Mouse (Mus musculus): Measurements from ENCODE around the gene Pex5l. TPM values are rescaled to one million over a fixed set of nuclear protein-coding genes. Genes with fewer than 3 reads are reported as not detected.
A peak's percentile ranks its signal among the peaks of the same experiment; 100 is the strongest.

Pex5l gene
- polyA plus RNA-seq, 1 experiment from 2014 or later: 6.1 TPM

DNA sequence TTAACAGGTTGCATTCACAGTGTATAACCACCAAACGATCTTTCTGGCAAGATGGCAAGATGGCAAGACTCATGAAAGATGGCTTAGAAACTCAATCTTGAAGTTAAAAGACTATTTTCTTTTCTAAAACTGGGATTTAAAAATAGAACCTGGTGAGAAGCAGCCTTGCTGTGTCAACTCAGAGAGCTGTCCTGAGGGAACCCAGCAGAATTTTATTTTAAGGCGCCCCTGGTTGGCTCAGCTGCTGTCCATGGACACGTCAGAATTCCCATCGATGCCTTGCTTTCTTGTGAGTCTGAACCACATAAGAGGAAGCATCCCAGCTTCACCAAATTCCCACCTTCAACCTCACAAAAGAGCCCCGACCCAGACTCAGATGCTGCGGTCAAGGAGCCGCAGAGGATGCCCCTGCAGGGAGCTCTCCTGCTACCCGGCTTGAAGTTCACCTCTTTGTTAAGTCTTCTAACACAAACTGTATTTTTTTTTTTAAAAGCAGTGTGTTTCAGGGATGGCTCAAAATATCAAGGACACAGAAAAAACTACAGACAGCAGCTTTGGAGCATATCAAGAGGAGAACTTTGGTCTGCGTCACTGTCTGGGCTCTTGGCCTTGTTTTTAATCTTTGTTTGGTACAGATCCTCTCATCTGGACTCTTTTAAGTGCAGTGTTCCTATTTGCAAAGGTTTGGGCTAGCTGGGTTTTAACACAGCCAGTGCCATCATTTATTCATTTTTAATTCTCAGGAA lies 44.3 kb downstream of the Pex5l start:
- H3K36me3 ChIP-seq (ENCODE audit: control insufficient read depth, insufficient read depth, low read length): no peaks in the 10 kb centered on the region
- WGBS: 73% methylated on average over 9 of the region's 9 CpGs
- H3K4me2 ChIP-seq (ENCODE audit: low read depth, low read length): no peak overlapping the region
- no peaks in the 10 kb centered on the region for H3K9me3 ChIP-seq (ENCODE audit: control insufficient read depth, low read length)
- H3K27ac ChIP-seq (ENCODE audit: low read depth, low read length): no peak overlapping the region
- no peak overlapping the region for H3K9ac ChIP-seq (replicated peaks; ENCODE audit: low read depth, low read length)
- ATAC-seq (ENCODE audit: low read depth): no peak
- no peaks in the 10 kb centered on the region for H3K4me1 ChIP-seq (ENCODE audit: control insufficient read depth, insufficient read depth, low read length)
- no peaks in the 10 kb centered on the region for H3K27me3 ChIP-seq (ENCODE audit: control insufficient read depth, insufficient read depth, low read length)
- H3K4me3 ChIP-seq (ENCODE audit: low read depth, low read length): no peak overlapping the region

DNA sequence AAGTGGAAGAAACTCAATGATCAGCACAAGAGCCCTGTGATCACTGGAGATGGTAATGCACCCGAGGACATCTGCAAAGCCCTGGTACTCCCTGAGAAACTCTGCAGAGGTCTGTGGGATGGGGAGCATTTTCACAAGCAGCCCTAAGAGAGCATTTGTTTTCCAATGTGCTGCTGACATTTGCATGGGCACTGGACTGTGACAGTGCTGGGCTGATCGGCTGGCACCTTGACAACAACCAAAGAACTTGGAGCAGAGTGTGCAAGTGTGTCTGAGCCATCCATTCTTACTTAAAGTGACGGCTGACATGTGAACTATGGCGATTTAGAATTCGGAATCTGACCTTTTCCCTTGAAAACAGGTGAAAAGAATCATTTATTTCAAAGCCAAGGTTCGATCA lies 49.4 kb downstream of the Pex5l start:
- H3K4me3 ChIP-seq (ENCODE audit: low read depth, low read length): no peak overlapping the region
- peak; percentile 83 for ATAC-seq (ENCODE audit: low read depth)
- 0 out of 2 replicates have a peak, but pooled peaks cover 2% of the 10 kb centered on the region for H3K4me1 ChIP-seq (ENCODE audit: control insufficient read depth, insufficient read depth, low read length)
- no peak overlapping the region for H3K4me2 ChIP-seq (ENCODE audit: low read depth, low read length)
- no peaks in the 10 kb centered on the region for H3K27me3 ChIP-seq (ENCODE audit: control insufficient read depth, insufficient read depth, low read length)
- WGBS: 60% methylated on average over 6 of the region's 6 CpGs
- H3K9ac ChIP-seq (replicated peaks; ENCODE audit: low read depth, low read length): no peak overlapping the region
- no peak overlapping the region for H3K27ac ChIP-seq (ENCODE audit: low read depth, low read length)
- H3K9me3 ChIP-seq (ENCODE audit: control insufficient read depth, low read length): no peaks in the 10 kb centered on the region
- no peaks in the 10 kb centered on the region for H3K36me3 ChIP-seq (ENCODE audit: control insufficient read depth, insufficient read depth, low read length)

DNA sequence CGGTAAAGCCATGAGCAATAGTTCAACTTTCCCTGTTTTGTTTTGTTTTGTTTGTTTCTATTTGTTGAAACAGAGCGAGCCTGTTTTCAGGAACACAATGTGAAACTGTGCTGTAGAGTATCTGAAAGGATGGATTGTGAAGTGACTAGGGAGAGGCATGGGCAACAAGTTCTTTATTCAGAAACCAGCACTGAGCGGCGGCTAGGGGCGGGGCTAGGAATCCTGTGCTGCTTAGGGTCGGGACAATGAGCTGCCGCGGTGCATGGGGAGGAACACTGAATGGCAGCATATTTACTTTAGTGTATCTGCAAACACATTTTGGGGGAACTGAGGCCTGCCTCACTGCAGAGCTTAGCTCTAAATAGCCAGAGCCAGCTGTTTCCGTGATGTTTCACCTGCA lies 53.0 kb downstream of the Pex5l start:
- WGBS: 22% methylated on average over 9 of the region's 9 CpGs
- H3K4me2 ChIP-seq (ENCODE audit: low read depth, low read length): peak overlapping the region; percentile 23; the same call in 1 of the 2 replicates
- ATAC-seq (ENCODE audit: low read depth): peak; percentile 88; the same call in 1 of the 2 replicates
- H3K9me3 ChIP-seq (ENCODE audit: control insufficient read depth, low read length): no peaks in the 10 kb centered on the region
- no peaks in the 10 kb centered on the region for H3K36me3 ChIP-seq (ENCODE audit: control insufficient read depth, insufficient read depth, low read length)
- no peak overlapping the region for H3K27ac ChIP-seq (ENCODE audit: low read depth, low read length)
- 0 out of 2 replicates have a peak, but pooled peaks cover 2% of the 10 kb centered on the region for H3K4me1 ChIP-seq (ENCODE audit: control insufficient read depth, insufficient read depth, low read length)
- H3K9ac ChIP-seq (replicated peaks; ENCODE audit: low read depth, low read length): no peak overlapping the region
- H3K27me3 ChIP-seq (ENCODE audit: control insufficient read depth, insufficient read depth, low read length): no peaks in the 10 kb centered on the region
- no peak overlapping the region for H3K4me3 ChIP-seq (ENCODE audit: low read depth, low read length)

DNA sequence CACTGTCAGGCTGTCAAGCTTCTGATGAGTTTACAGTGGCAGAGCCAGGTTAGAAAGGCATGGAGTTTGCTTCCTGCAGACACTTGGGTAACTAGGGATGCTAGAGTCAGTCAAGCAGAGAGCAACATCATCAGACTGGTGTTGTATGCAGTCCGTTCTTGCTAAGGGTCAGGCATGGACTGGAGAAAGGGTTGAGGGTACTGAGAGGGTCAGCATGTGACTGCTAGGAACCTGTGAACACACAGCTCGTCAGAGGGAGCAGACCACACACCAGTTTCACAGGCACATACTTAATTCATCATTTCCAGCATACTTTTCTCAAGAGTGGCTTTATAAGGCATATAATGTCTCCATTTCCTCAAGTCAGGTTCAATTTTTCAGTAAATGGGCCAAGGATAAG lies 53.6 kb downstream of the Pex5l start:
- Histone ChIP-seq H3K36me3 (ENCODE audit: control insufficient read depth, insufficient read depth, low read length) (no peaks in the 10 kb centered on the region), H3K9me3 (ENCODE audit: control insufficient read depth, low read length) (no peaks in the 10 kb centered on the region), H3K4me3 (ENCODE audit: low read depth, low read length) (no peak overlapping the region), H3K4me1 (ENCODE audit: control insufficient read depth, insufficient read depth, low read length) (0 out of 2 replicates have a peak, but pooled peaks cover 2% of the 10 kb centered on the region), H3K27me3 (ENCODE audit: control insufficient read depth, insufficient read depth, low read length) (no peaks in the 10 kb centered on the region), H3K4me2 (ENCODE audit: low read depth, low read length) (peak overlapping the region; percentile 23; the same call in 1 of the 2 replicates), H3K9ac (replicated peaks; ENCODE audit: low read depth, low read length) (no peak overlapping the region), H3K27ac (ENCODE audit: low read depth, low read length) (no peak overlapping the region)
- 41% methylated on average over 2 of the region's 2 CpGs for WGBS
- peak; percentile 38; the same call in 1 of the 2 replicates for ATAC-seq (ENCODE audit: low read depth)

DNA sequence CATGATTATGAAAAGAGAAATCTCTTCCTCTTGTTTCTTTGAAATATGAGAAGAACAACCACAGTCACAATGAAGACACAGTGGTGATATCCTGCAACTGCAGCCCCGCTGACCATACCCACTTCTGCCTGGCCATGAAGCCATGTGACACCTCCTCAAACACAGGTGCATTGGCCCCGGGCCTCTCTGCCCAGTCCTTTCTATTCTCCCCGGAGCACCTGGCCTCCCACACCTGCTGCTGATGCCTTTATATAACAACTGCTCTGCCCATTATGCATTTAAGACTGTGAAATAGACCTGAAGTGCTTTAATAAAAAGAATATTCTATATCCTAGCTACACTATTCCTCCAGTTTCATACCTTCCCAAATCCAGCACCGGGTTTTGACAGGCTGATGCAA lies 54.8 kb downstream of the Pex5l start:
- no peak for ATAC-seq (ENCODE audit: low read depth)
- Histone ChIP-seq H3K27me3 (ENCODE audit: control insufficient read depth, insufficient read depth, low read length) (no peaks in the 10 kb centered on the region), H3K27ac (ENCODE audit: low read depth, low read length) (no peak overlapping the region), H3K9ac (replicated peaks; ENCODE audit: low read depth, low read length) (no peak overlapping the region), H3K36me3 (ENCODE audit: control insufficient read depth, insufficient read depth, low read length) (no peaks in the 10 kb centered on the region), H3K4me3 (ENCODE audit: low read depth, low read length) (no peak overlapping the region), H3K4me2 (ENCODE audit: low read depth, low read length) (no peak overlapping the region), H3K9me3 (ENCODE audit: control insufficient read depth, low read length) (no peaks in the 10 kb centered on the region), H3K4me1 (ENCODE audit: control insufficient read depth, insufficient read depth, low read length) (no peaks in the 10 kb centered on the region)
- 83% methylated on average over 4 of the region's 4 CpGs for WGBS

DNA sequence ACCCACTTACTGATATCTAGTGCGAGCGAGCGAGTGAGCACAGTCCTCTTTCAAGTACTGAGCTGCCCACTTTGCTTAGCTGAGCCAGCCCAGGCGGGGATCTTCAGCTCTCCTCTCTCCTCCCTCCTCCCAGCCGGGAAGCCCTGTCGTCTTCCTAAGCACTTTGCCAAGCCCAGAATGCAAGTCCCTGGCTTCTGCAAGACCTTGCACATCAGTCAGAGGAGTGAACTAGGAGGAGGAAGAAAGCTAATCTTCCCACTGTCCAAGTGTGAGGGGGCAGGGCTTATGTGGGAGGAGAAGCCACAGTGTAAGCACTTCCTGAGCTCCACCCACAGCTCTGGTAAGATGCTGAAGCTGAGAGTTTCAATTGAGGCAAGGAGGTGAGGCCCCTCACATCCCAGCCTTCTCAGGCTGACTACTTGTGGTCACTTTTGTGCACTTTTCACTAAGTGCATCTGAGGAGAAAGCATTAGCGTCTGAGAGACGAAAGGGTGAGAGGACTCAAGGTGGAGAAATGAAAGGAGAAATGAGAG lies 60.2 kb downstream of the Pex5l start:
- Histone ChIP-seq H3K4me1 (ENCODE audit: control insufficient read depth, insufficient read depth, low read length) (no peaks in the 10 kb centered on the region), H3K27me3 (ENCODE audit: control insufficient read depth, insufficient read depth, low read length) (no peaks in the 10 kb centered on the region), H3K27ac (ENCODE audit: low read depth, low read length) (no peak overlapping the region), H3K4me2 (ENCODE audit: low read depth, low read length) (no peak overlapping the region), H3K9me3 (ENCODE audit: control insufficient read depth, low read length) (no peaks in the 10 kb centered on the region), H3K9ac (replicated peaks; ENCODE audit: low read depth, low read length) (no peak overlapping the region), H3K4me3 (ENCODE audit: low read depth, low read length) (no peak overlapping the region), H3K36me3 (ENCODE audit: control insufficient read depth, insufficient read depth, low read length) (no peaks in the 10 kb centered on the region)
- WGBS: 31% methylated on average over 8 of the region's 8 CpGs
- ATAC-seq (ENCODE audit: low read depth): no peak

GRCm38 (mm10) chr3:33081793-33082192 lies 61.3 kb downstream of the Pex5l start:
- Histone ChIP-seq H3K9me3 (ENCODE audit: control insufficient read depth, low read length) (no peaks in the 10 kb centered on the region), H3K27ac (ENCODE audit: low read depth, low read length) (no peak overlapping the region), H3K4me2 (ENCODE audit: low read depth, low read length) (no peak overlapping the region), H3K36me3 (ENCODE audit: control insufficient read depth, insufficient read depth, low read length) (no peaks in the 10 kb centered on the region), H3K27me3 (ENCODE audit: control insufficient read depth, insufficient read depth, low read length) (no peaks in the 10 kb centered on the region), H3K4me3 (ENCODE audit: low read depth, low read length) (no peak overlapping the region), H3K4me1 (ENCODE audit: control insufficient read depth, insufficient read depth, low read length) (no peaks in the 10 kb centered on the region), H3K9ac (replicated peaks; ENCODE audit: low read depth, low read length) (no peak overlapping the region)
- no peak for ATAC-seq (ENCODE audit: low read depth)
- 89% methylated on average over 4 of the region's 4 CpGs for whole genome bisulfite sequencing

GRCm38 (mm10) chr3:33079658-33080057 lies 63.4 kb downstream of the Pex5l start:
- Histone ChIP-seq H3K4me3 (ENCODE audit: low read depth, low read length) (no peak overlapping the region), H3K4me2 (ENCODE audit: low read depth, low read length) (no peak overlapping the region), H3K36me3 (ENCODE audit: control insufficient read depth, insufficient read depth, low read length) (no peaks in the 10 kb centered on the region), H3K27me3 (ENCODE audit: control insufficient read depth, insufficient read depth, low read length) (no peaks in the 10 kb centered on the region), H3K9ac (replicated peaks; ENCODE audit: low read depth, low read length) (no peak overlapping the region), H3K27ac (ENCODE audit: low read depth, low read length) (no peak overlapping the region), H3K9me3 (ENCODE audit: control insufficient read depth, low read length) (no peaks in the 10 kb centered on the region), H3K4me1 (ENCODE audit: control insufficient read depth, insufficient read depth, low read length) (no peaks in the 10 kb centered on the region)
- no peak for ATAC-seq (ENCODE audit: low read depth)
- WGBS: 88% methylated on average over 1 of the region's 1 CpGs

- Histone ChIP-seq H3K9me3 (ENCODE audit: control insufficient read depth, low read length) (no peaks in the 10 kb centered on the region), H3K27me3 (ENCODE audit: control insufficient read depth, insufficient read depth, low read length) (no peaks in the 10 kb centered on the region), H3K4me1 (ENCODE audit: control insufficient read depth, insufficient read depth, low read length) (no peaks in the 10 kb centered on the region), H3K27ac (ENCODE audit: low read depth, low read length) (no peak overlapping the region), H3K4me3 (ENCODE audit: low read depth, low read length) (no peak overlapping the region), H3K36me3 (ENCODE audit: control insufficient read depth, insufficient read depth, low read length) (no peaks in the 10 kb centered on the region), H3K9ac (replicated peaks; ENCODE audit: low read depth, low read length) (no peak overlapping the region), H3K4me2 (ENCODE audit: low read depth, low read length) (no peak overlapping the region)
- 81% methylated on average over 3 of the region's 3 CpGs for WGBS
- no peak for ATAC-seq (ENCODE audit: low read depth)
Measured at GRCm38 (mm10) chr3:33079171-33079570, 63.9 kb downstream of the Pex5l start.

Data from neural tube, embryonic 14.5 days (tissue).